Mouse (Mus musculus): ENCODE data around the gene Olfr133. TPM values are rescaled to one million over a fixed set of nuclear protein-coding genes. Genes with fewer than 3 reads are reported as not detected.
"Not testable (repeated sequence)": the region's sequence is repeated elsewhere in the genome, so short reads cannot be mapped to it uniquely, and the experiment has no call there.

Olfr133 gene
- polyA plus RNA-seq (2014; fragmentation: Nextera tagmentation; extraction: Ambion mirVana) = not detected in 2 replicates

DNA sequence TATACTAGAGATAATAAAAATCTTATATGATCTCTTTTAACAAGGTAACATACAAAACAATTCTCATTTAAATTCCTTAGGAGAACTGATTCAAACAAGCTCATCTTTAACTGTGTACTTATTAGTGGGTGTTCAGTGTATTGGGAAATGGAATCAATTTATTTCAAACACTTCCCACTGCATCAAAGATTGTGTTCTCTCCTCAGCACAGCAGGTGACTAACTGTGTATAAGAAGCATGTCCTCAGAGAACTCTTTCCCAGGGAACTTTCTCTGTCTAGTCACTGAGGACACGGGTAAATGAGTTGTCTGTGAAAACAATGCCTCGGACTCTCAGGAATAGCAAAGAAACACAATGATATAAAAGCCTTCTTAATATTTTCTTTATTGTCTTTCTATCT is at the start of gene Olfr133:
TSS of gene Olfr133 (plus strand) at position 301 of the 400 bp plus-strand sequence.
- Histone ChIP-seq H3K27ac (ENCODE audit: low read depth, low read length) (no peak within 1 kb of the TSS), H3K9me3 (ENCODE audit: control insufficient read depth, low read length) (no peaks in the 10 kb centered on the region), H3K4me1 (ENCODE audit: control insufficient read depth, insufficient read depth, low read length) (no peaks in the 10 kb centered on the region), H3K4me3 (ENCODE audit: low read depth, low read length) (no peak within 1 kb of the TSS), H3K9ac (ENCODE audit: low read length) (no peak within 1 kb of the TSS), H3K4me2 (no peak within 1 kb of the TSS), H3K36me3 (ENCODE audit: control insufficient read depth, insufficient read depth, low read length) (no peaks in the 10 kb centered on the region), H3K27me3 (ENCODE audit: control insufficient read depth, insufficient read depth, low read length) (no peaks in the 10 kb centered on the region)
- 65% methylated on average over 2 of the region's 2 CpGs for WGBS
- ATAC-seq (ENCODE audit: low FRiP score) = no peak
- DNase-seq (ENCODE audit: low spot score, missing footprints) = no peak

DNA sequence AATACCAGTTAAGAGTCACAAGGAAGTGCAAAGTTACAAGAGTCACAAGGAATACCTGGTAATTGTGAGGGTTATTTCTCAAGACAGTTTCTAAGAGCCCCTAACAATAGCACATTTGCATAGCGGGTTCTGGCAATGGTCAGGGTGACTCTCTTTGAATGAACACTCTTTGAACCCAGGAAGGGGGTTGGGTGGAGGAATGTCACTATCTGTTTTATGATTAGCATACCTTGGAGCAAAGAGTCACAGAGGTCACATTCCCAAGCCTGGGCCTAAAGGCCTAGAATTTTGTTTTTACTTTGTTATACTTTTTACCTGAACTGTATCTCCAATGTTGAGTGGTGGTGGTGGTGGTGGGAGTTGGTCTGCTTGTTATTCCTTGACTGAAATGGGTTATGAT is 20.9 kb upstream of the Olfr133 start:
- H3K9me3 ChIP-seq (ENCODE audit: control insufficient read depth, low read length); H3K4me1 ChIP-seq (ENCODE audit: control insufficient read depth, insufficient read depth, low read length); H3K4me3 ChIP-seq (ENCODE audit: low read depth, low read length); H3K36me3 ChIP-seq (ENCODE audit: control insufficient read depth, insufficient read depth, low read length); DNase-seq (ENCODE audit: low spot score, missing footprints); H3K27ac ChIP-seq (ENCODE audit: low read depth, low read length); H3K27me3 ChIP-seq (ENCODE audit: control insufficient read depth, insufficient read depth, low read length); ATAC-seq (ENCODE audit: low FRiP score); H3K9ac ChIP-seq (ENCODE audit: low read length); H3K4me2 ChIP-seq: not testable (repeated sequence)
- 89% methylated on average over 1 of the region's 1 CpGs for whole genome bisulfite sequencing

DNA sequence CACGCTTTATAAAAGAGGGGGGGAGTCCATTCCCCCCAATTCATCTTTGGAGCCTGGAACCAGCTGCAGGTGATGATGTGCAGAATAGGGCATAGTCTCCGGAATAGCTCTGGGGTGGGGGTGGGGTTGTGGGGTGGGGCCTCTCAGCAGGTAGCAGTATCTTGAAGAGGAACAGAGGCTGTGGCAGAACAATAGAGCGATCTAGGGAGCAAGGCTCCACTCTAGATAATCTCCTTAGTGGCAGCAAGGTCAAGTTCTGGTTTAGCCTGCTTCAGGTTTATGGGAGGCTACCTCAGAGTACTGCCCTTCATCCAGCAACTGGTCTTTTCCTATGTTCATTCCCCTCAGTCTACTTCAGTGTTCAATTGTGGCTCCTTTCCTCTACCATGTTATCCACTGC is 19.7 kb upstream of the Olfr133 start:
- not testable (repeated sequence) for H3K9me3 ChIP-seq (ENCODE audit: control insufficient read depth, low read length)

DNA sequence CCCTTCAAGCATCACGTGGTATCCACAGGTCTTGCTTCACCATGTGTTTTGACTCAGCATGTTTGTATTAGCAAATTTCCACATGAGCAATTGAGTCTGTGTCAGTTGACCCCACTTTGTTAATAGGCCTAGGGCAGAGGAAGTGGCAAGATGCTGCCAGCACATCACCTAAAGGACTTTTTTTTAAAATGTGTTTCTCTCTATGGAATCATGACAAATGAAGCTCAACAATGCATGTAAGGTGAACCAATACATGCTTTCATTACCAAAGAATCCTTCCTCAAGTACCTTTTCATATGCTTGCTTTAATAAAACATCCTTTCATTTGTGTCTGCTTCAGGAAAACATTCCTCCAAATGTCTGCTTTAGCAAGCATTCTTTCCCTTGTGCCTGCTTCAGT is 10.7 kb upstream of the Olfr133 start, which contains the start of gene Olfr132:
TSS of gene Olfr132 (minus strand) at position 101 of the 400 bp plus-strand sequence.
- WGBS = 83% methylated on average over 1 of the region's 1 CpGs
- no peak for ATAC-seq (ENCODE audit: low FRiP score)

More for the DNA sequence above, 19.7 kb upstream of the Olfr133 start:
- H3K4me3 ChIP-seq (ENCODE audit: low read depth, low read length); H3K27me3 ChIP-seq (ENCODE audit: control insufficient read depth, insufficient read depth, low read length); ATAC-seq (ENCODE audit: low FRiP score); H3K27ac ChIP-seq (ENCODE audit: low read depth, low read length); DNase-seq (ENCODE audit: low spot score, missing footprints); H3K9ac ChIP-seq (ENCODE audit: low read length); H3K36me3 ChIP-seq (ENCODE audit: control insufficient read depth, insufficient read depth, low read length); H3K4me2 ChIP-seq; H3K4me1 ChIP-seq (ENCODE audit: control insufficient read depth, insufficient read depth, low read length): not testable (repeated sequence)
- WGBS = 51% methylated on average over 3 of the region's 3 CpGs

DNA sequence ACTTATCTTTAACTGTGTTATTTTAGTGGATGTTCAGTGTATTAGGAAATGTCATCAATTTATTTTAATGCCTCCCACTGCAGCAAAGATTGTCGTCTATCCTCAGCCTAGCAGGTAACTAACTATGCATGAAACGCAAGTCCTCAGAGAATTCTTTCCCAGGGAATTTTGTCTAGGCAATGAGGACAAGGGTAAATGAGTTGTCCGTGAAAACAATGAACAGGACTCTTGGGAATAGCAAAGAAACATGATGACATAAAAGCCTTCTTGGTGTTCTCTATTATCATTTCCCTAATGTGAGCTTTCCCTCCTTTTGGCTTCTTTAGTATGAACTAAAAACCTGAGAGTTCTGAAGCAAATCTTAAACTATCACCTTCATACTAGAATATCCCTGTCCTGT is 26.0 kb downstream of the Olfr133 start, which contains the start of gene Olfr134:
TSS of gene Olfr134 (plus strand) at position 301 of the 400 bp plus-strand sequence.
- H3K27ac ChIP-seq (ENCODE audit: low read depth, low read length) = no peak within 1 kb of the TSS
- H3K27me3 ChIP-seq (ENCODE audit: control insufficient read depth, insufficient read depth, low read length) = no peaks in the 10 kb centered on the region
- no peaks in the 10 kb centered on the region for H3K9me3 ChIP-seq (ENCODE audit: control insufficient read depth, low read length)
- DNase-seq (ENCODE audit: low spot score, missing footprints) = no peak
- H3K4me2 ChIP-seq = no peak within 1 kb of the TSS
- 79% methylated on average over 3 of the region's 3 CpGs for WGBS
- no peaks in the 10 kb centered on the region for H3K36me3 ChIP-seq (ENCODE audit: control insufficient read depth, insufficient read depth, low read length)
- no peak for ATAC-seq (ENCODE audit: low FRiP score)
- no peak within 1 kb of the TSS for H3K4me3 ChIP-seq (ENCODE audit: low read depth, low read length)
- H3K9ac ChIP-seq (ENCODE audit: low read length) = no peak within 1 kb of the TSS
- H3K4me1 ChIP-seq (ENCODE audit: control insufficient read depth, insufficient read depth, low read length) = no peaks in the 10 kb centered on the region

More for the DNA sequence above, 10.7 kb upstream of the Olfr133 start, which contains the start of gene Olfr132:
- no peak within 1 kb of the TSS for H3K4me3 ChIP-seq (ENCODE audit: low read depth, low read length)
- H3K27ac ChIP-seq (ENCODE audit: low read depth, low read length) = no peak within 1 kb of the TSS
- DNase-seq (ENCODE audit: low spot score, missing footprints) = no peak
- H3K4me1 ChIP-seq (ENCODE audit: control insufficient read depth, insufficient read depth, low read length) = no peaks in the 10 kb centered on the region
- no peaks in the 10 kb centered on the region for H3K27me3 ChIP-seq (ENCODE audit: control insufficient read depth, insufficient read depth, low read length)
- no peak within 1 kb of the TSS for H3K4me2 ChIP-seq
- no peaks in the 10 kb centered on the region for H3K36me3 ChIP-seq (ENCODE audit: control insufficient read depth, insufficient read depth, low read length)
- H3K9ac ChIP-seq (ENCODE audit: low read length) = no peak within 1 kb of the TSS
- no peaks in the 10 kb centered on the region for H3K9me3 ChIP-seq (ENCODE audit: control insufficient read depth, low read length)

Other genes with a start within 250 kb of the Olfr133 start
- gene Olfr127, start 244.8 kb upstream of the Olfr133 start, polyA plus RNA-seq (2014; fragmentation: Nextera tagmentation; extraction: Ambion mirVana) = not detected in 2 replicates
- gene Olfr128, start 224.7 kb upstream of the Olfr133 start, polyA plus RNA-seq (2014; fragmentation: Nextera tagmentation; extraction: Ambion mirVana) = not detected in 2 replicates
- gene Olfr761, start 192.2 kb upstream of the Olfr133 start, polyA plus RNA-seq (2014; fragmentation: Nextera tagmentation; extraction: Ambion mirVana) = not detected in 2 replicates
- gene Olfr129, start 85.2 kb upstream of the Olfr133 start, polyA plus RNA-seq (2014; fragmentation: Nextera tagmentation; extraction: Ambion mirVana) = 0.03 TPM in 1 of 2 replicates, not detected in the other
- gene Olfr130, start 81.4 kb upstream of the Olfr133 start, polyA plus RNA-seq (2014; fragmentation: Nextera tagmentation; extraction: Ambion mirVana) = not detected in 2 replicates
- not detected in 2 replicates for gene Olfr131, start 56.6 kb upstream of the Olfr133 start, polyA plus RNA-seq (2014; fragmentation: Nextera tagmentation; extraction: Ambion mirVana)
- gene Olfr132, start 10.8 kb upstream of the Olfr133 start, polyA plus RNA-seq (2014; fragmentation: Nextera tagmentation; extraction: Ambion mirVana) = not detected in 2 replicates
- gene Olfr134, start 26.1 kb downstream of the Olfr133 start, polyA plus RNA-seq (2014; fragmentation: Nextera tagmentation; extraction: Ambion mirVana) = not detected in 2 replicates
- gene Olfr135, start 59.1 kb downstream of the Olfr133 start, polyA plus RNA-seq (2014; fragmentation: Nextera tagmentation; extraction: Ambion mirVana) = not detected in 2 replicates
- gene Olfr138, start 115.8 kb downstream of the Olfr133 start, polyA plus RNA-seq (2014; fragmentation: Nextera tagmentation; extraction: Ambion mirVana) = not detected in 2 replicates
- not detected in 2 replicates for gene Olfr137, start 162.3 kb downstream of the Olfr133 start, polyA plus RNA-seq (2014; fragmentation: Nextera tagmentation; extraction: Ambion mirVana)
- not detected in 2 replicates for gene Olfr136, start 184.6 kb downstream of the Olfr133 start, polyA plus RNA-seq (2014; fragmentation: Nextera tagmentation; extraction: Ambion mirVana)